Mouse (Mus musculus) hindbrain, embryonic 16.5 days (tissue): ENCODE data around the gene Myom1. TPM values are rescaled to one million over a fixed set of nuclear protein-coding genes. Genes with fewer than 3 reads are reported as not detected.
A peak's percentile ranks its signal among the peaks of the same experiment; 100 is the strongest.
"Not testable (repeated sequence)": the region's sequence is repeated elsewhere in the genome, so short reads cannot be mapped to it uniquely, and the experiment has no call there.

Source experiments
- ATAC-seq: fragments of 200-750 bp; cut with Nextera tagmentation; 2 replicates; pipeline ENCODE4 v1.8.0; 2017; ENCODE audit warnings: moderate TSS enrichment, moderate library complexity
- H3K27ac ChIP-seq: fragments of 300-500 bp; sonication (generic); 2 replicates; pipeline ENCODE4 v1.5.1; 2014; ENCODE audit warnings: low read depth, mild to moderate bottlenecking, control low read depth, low read length, moderate library complexity
- H3K27me3 ChIP-seq: fragments of 300-500 bp; sonication (generic); replicated peaks from 2 replicates; pipeline ENCODE4 v1.6.1; 2014; ENCODE audit warnings: low read length; ENCODE audit not compliant: control insufficient read depth, insufficient read depth
- H3K36me3 ChIP-seq: fragments of 300-500 bp; sonication (generic); 2 replicates; pipeline ENCODE4 v1.6.1; 2014; ENCODE audit warnings: mild to moderate bottlenecking, low read length, moderate library complexity, mixed read lengths; ENCODE audit not compliant: control insufficient read depth, insufficient read depth
- H3K4me1 ChIP-seq: fragments of 300-500 bp; sonication (generic); 2 replicates; pipeline ENCODE4 v1.6.1; 2014; ENCODE audit warnings: low read depth, low read length; ENCODE audit not compliant: control insufficient read depth, insufficient read depth
- H3K4me2 ChIP-seq: fragments of 300-500 bp; sonication (generic); 2 replicates; pipeline ENCODE4 v1.6.1; 2014; ENCODE audit warnings: mild to moderate bottlenecking, low read length, control low read depth, moderate library complexity
- H3K4me3 ChIP-seq: fragments of 300-500 bp; sonication (generic); 2 replicates; pipeline ENCODE4 v1.5.1; 2014; ENCODE audit warnings: mild to moderate bottlenecking, low read length, control low read depth, moderate library complexity
- H3K9ac ChIP-seq: fragments of 300-500 bp; sonication (generic); 2 replicates; pipeline ENCODE4 v1.6.1; 2014; ENCODE audit warnings: low read depth, mild to moderate bottlenecking, control low read depth, low read length, moderate library complexity
- H3K9me3 ChIP-seq: fragments of 300-500 bp; sonication (generic); 2 replicates; pipeline ENCODE4 v1.6.1; 2014; ENCODE audit warnings: mild to moderate bottlenecking, low read length, moderate library complexity; ENCODE audit not compliant: control insufficient read depth
- WGBS: fragments of 180-500 bp; shearing (Covaris S2); extraction: QIAGEN DNeasy Blood & Tissue Kit; methylation state at CpG from one replicate; pipeline ENCODE4 v1.1.7; 2014; 5-methylcytosine and 5-hydroxymethylcytosine counted together
- polyA plus RNA-seq: library from polyadenylated mRNA; unstranded; fragments of >200 nt; fragmentation: Nextera tagmentation; extraction: Ambion mirVana; gene quantifications from 2 replicates; pipeline ENCODE4 v1.2.1, GENCODE M21; 2015

Gene Myom1
- polyA plus RNA-seq, 1 experiment from 2014 or later: 0.91 TPM

GRCm38 (mm10) chr17:70974065-70974464 is 28.4 kb upstream of the Myom1 start:
- not testable (repeated sequence) for H3K4me1 ChIP-seq, H3K27me3 ChIP-seq, H3K4me3 ChIP-seq, H3K9me3 ChIP-seq, H3K27ac ChIP-seq, H3K9ac ChIP-seq, H3K4me2 ChIP-seq, ATAC-seq
- H3K36me3 ChIP-seq: peaks cover 12% of the 10 kb centered on the region
- 91% methylated on average over 14 of the region's 14 CpGs for WGBS

- no peaks in the 10 kb centered on the region for H3K27me3 ChIP-seq
- no peak overlapping the region for H3K27ac ChIP-seq
- no peak overlapping the region for H3K9ac ChIP-seq
- no peaks in the 10 kb centered on the region for H3K9me3 ChIP-seq
- H3K4me2 ChIP-seq: no peak overlapping the region
- 89% methylated on average over 6 of the region's 6 CpGs for WGBS
- H3K4me1 ChIP-seq: no peaks in the 10 kb centered on the region
- H3K36me3 ChIP-seq: peaks cover 19% of the 10 kb centered on the region
- no peak overlapping the region for H3K4me3 ChIP-seq
- no peak for ATAC-seq
Measured at GRCm38 (mm10) chr17:70977799-70978198, 24.6 kb upstream of the Myom1 start.

- Histone ChIP-seq H3K9me3 (no peaks in the 10 kb centered on the region), H3K4me1 (no peaks in the 10 kb centered on the region), H3K27ac (no peak overlapping the region), H3K4me3 (no peak overlapping the region), H3K27me3 (no peaks in the 10 kb centered on the region), H3K4me2 (no peak overlapping the region), H3K36me3 (peaks cover 11% of the 10 kb centered on the region), H3K9ac (no peak overlapping the region)
- WGBS: 93% methylated on average over 20 of the region's 20 CpGs
- no peak for ATAC-seq
Measured at GRCm38 (mm10) chr17:70979345-70980223, 22.8 kb upstream of the Myom1 start.

GRCm38 (mm10) chr17:70985501-70986354 is 16.7 kb upstream of the Myom1 start:
- 86% methylated on average over 15 of the region's 15 CpGs for WGBS
- no peak for ATAC-seq
- H3K27ac ChIP-seq: no peak overlapping the region
- H3K4me1 ChIP-seq: peaks cover 17% of the 10 kb centered on the region
- H3K36me3 ChIP-seq: peaks cover 7% of the 10 kb centered on the region; the same call in 1 of the 2 replicates
- no peak overlapping the region for H3K9ac ChIP-seq
- no peaks in the 10 kb centered on the region for H3K9me3 ChIP-seq
- no peaks in the 10 kb centered on the region for H3K27me3 ChIP-seq
- no peak overlapping the region for H3K4me2 ChIP-seq
- no peak overlapping the region for H3K4me3 ChIP-seq

GRCm38 (mm10) chr17:70986355-70986740 is 16.1 kb upstream of the Myom1 start:
- Histone ChIP-seq H3K9me3 (no peaks in the 10 kb centered on the region), H3K4me3 (no peak overlapping the region), H3K9ac (no peak overlapping the region), H3K4me1 (peaks cover 20% of the 10 kb centered on the region), H3K27ac (no peak overlapping the region), H3K36me3 (peaks cover 7% of the 10 kb centered on the region; the same call in 1 of the 2 replicates), H3K27me3 (no peaks in the 10 kb centered on the region), H3K4me2 (no peak overlapping the region)
- no peak for ATAC-seq
- WGBS: 93% methylated on average over 6 of the region's 6 CpGs

- H3K4me2 ChIP-seq: no peak overlapping the region
- H3K9me3 ChIP-seq: no peaks in the 10 kb centered on the region
- WGBS: 95% methylated on average over 15 of the region's 15 CpGs
- H3K4me3 ChIP-seq: no peak overlapping the region
- no peak overlapping the region for H3K27ac ChIP-seq
- ATAC-seq: no peak
- no peaks in the 10 kb centered on the region for H3K27me3 ChIP-seq
- H3K36me3 ChIP-seq: peaks cover 4% of the 10 kb centered on the region; the same call in 1 of the 2 replicates
- no peak overlapping the region for H3K9ac ChIP-seq
- H3K4me1 ChIP-seq: peaks cover 22% of the 10 kb centered on the region
Measured at GRCm38 (mm10) chr17:70986831-70987660, 15.4 kb upstream of the Myom1 start.

- Histone ChIP-seq H3K9me3 (no peaks in the 10 kb centered on the region), H3K27ac (no peak overlapping the region), H3K9ac (no peak overlapping the region), H3K4me3 (no peak overlapping the region), H3K36me3 (no peaks in the 10 kb centered on the region; the same call in 1 of the 2 replicates), H3K4me1 (peaks cover 22% of the 10 kb centered on the region), H3K27me3 (no peaks in the 10 kb centered on the region), H3K4me2 (peak overlapping the region; percentile 18; the same call in 1 of the 2 replicates)
- no peak for ATAC-seq
- 83% methylated on average over 12 of the region's 12 CpGs for WGBS
Measured at GRCm38 (mm10) chr17:70988337-70988767, 14.1 kb upstream of the Myom1 start.

GRCm38 (mm10) chr17:70989430-70989829 is 13.0 kb upstream of the Myom1 start:
- Histone ChIP-seq H3K27me3 (no peaks in the 10 kb centered on the region), H3K27ac (no peak overlapping the region; the same call in 1 of the 2 replicates), H3K4me2 (peak overlapping the region; percentile 73), H3K4me3 (peak overlapping the region; percentile 93), H3K9ac (peak overlapping the region; percentile 93), H3K36me3 (peaks cover 3% of the 10 kb centered on the region; the same call in 1 of the 2 replicates), H3K4me1 (peaks cover 22% of the 10 kb centered on the region), H3K9me3 (no peaks in the 10 kb centered on the region)
- no peak for ATAC-seq
- 48% methylated on average over 8 of the region's 8 CpGs for WGBS
